Mouse (Mus musculus) granulocyte monocyte progenitor cell, adult 5-6 weeks (primary cell): Measurements from ENCODE around the gene Inka1. TPM values are rescaled to one million over a fixed set of nuclear protein-coding genes. Genes with fewer than 3 reads are reported as not detected.

ENCODE experiments used
- ATAC-seq: replicated peaks from 2 replicates; pipeline ENCODE4 v1.8.0; 2016; ENCODE audit warnings: mild to moderate bottlenecking, moderate TSS enrichment, inconsistent platforms; ENCODE audit not compliant: poor library complexity, severe bottlenecking
- total RNA-seq, 2 experiments: library from RNA; stranded (forward) in 1 of 2; stranded (reverse) in 1 of 2; fragments of 200-712, 200-1000 nt in 1 of 2; fragments of >200 nt in 1 of 2; fragmentation: Nextera tagmentation in 1 of 2; gene quantifications; 2 replicates each; pipeline ENCODE4 v1.2.3; 2014 to 2017

Inka1 gene
- total RNA-seq, 2 experiments from 2014 or later: 16.7 to 23.2 TPM

DNA sequence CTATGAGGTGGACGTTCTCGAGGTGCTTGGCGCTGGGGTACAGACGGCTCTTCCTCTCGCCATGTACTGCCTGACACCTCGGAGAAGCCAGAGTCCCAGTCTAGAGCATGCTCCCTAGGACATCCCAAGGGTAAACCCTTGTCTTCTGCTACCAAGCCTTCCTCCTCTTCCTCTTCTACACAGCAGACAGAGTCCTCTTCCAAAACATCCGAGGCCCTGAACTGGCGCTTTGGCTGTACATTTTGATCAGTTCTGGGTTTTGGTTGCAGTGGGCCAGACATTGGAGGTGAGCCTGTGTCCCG is 974 bp downstream of the Inka1 start:
- no peak for ATAC-seq

DNA sequence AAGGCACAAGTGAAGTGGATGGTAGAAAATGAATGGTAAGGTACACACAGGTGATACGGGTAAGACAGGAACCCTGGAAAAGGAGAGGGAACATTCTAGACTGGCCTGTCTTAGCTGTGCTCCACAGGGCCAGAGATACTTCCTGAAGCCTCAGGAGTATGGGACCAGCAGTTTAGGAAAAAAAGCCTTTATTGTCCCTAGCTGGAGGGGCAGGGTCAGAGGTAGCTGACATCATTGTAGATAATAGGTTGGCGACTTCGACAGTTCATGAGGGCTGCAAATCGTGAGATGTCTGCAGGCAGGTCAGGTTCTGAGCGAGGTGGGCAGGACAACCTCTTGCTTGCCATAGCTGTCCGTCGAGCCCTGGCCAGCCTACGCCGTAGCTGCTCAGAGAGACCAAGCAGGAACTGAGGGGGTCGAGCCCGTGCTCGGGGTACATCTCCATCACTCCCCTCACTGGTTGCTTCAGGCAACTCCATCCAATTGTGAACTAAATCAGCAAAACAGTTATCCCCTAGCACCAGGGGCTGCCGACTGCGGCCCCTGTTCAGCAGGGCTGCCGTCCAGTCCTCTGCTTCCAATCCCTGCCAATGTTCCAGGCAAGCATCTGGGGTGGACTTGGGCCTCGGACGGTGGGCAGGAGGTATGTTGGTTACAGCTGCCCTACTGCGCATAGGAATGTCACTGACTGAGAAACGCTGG is 1.5 kb downstream of the Inka1 start:
- ATAC-seq: no peak

DNA sequence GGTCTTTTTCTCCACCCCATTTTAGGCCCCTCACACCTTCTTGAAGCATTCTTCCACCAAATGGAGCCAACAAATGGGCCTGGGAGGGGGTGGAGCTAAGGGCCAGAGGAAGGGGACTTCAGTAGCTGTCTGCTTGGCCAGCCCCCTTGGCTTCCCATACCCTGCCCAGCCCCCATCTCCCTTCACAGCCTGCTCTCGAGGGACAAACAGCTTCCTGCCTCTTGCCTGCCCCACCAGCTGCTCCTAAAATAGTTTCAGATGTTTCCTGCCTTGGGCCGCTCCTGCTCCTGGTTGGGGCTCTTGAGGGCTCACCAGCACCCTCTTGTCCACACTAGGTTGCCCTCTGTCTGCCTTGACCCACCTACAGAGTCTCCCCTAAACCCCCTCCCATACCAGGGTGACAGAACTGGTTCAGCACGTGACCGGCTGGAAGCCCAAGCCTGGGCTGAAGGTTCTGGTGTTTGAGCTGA is 2.2 kb downstream of the Inka1 start:
- ATAC-seq: peak; percentile 33

DNA sequence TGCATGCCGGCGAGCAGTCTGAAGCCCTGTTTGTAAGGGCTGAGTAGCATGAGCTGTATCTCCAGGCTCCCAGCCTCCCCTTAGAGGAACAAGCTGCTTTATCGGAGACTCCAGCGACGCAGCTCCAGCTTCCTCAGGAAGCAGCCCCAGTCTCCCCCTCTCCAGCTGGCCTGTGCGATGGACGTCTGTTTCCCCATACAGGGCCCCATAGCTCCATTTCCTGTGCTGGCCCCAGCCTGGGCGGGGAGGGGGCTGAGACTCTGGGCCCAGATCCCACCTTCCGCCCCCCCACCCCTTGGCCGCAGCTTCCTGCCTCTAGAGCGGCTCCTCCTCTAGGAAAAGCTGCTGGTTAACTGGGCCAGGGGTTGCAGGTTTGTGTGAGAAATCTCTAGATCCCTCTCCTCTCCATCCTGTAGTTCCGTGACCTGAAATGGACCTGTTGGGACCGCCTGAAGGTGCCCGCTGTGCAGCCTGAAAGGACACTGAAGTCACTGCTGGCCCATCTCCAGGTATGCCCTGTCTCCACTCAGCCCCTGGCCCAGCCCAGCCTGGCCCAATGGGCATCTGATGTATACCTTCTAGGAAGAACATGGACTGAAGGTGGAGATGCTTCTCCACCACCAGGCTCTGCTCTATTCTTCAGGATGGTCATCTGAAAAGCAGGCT is 2.9 kb downstream of the Inka1 start, which contains the start of gene Gm20661:
TSS of gene Gm20661 (plus strand) at position 378 of the 666 bp plus-strand sequence.
- ATAC-seq: peak; percentile 52

DNA sequence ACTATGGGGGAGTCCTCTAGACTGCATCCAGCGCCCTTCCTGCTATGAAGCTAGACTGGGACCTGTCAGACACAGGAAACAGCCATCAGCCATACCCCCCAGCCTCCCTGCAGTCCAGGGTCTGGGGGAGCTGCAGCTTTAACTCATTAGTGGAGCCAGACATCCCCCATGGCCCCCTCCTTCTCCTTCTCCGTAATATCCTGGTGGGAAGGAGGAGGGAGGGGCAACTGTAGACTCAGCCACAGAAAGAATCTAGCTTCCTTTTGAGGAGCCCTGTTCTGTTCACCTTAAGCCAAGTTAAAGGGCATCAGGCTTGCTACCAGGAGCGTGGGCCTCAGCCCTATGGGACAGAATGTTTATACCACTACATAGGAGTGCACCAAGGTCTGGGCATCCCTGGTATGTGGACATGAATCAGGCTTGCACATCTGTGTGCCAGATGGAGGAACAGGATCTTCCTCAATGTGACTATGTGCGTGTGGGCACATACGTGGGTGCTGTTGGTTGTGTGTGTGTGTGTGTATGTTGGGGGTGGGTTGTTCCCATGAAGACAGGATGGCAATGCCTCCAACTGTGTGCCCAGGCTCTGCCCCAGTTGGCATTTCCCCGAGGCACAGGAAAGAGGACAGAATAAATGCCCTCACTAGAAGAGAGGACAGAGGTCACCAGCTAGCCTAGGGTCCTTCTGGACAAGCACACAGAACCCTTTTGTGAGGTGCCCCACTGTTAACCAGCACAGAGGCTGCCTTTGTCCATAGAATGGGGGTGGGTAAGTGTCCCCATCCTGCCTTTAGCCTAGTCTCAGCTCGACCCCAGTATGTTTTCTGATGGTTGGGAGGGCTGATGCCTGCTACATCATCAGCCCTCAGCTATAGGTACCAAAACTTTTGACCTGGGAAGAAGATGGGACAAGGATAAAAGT is 3.7 kb downstream of the Inka1 start:
- ATAC-seq: peak; percentile 26

DNA sequence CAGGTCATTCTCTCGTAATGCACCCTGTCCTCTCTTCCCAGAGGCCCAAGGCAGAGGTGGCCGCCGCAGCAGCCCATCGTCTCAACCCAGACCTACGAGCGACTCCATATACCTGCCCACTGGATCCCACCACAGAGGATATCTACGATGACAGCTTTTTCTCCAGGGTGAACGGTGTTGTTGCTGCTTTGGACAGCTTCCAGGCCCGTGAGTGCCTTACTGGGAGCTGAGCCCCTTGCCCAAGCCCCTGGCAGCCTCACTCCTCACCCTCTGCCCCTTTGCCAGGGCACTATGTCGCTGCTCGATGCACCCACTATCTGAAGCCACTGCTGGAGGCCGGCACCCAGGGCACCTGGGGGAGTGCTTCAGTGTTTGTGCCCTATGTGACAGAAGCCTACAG is 6.9 kb downstream of the Inka1 start:
- no peak for ATAC-seq

DNA sequence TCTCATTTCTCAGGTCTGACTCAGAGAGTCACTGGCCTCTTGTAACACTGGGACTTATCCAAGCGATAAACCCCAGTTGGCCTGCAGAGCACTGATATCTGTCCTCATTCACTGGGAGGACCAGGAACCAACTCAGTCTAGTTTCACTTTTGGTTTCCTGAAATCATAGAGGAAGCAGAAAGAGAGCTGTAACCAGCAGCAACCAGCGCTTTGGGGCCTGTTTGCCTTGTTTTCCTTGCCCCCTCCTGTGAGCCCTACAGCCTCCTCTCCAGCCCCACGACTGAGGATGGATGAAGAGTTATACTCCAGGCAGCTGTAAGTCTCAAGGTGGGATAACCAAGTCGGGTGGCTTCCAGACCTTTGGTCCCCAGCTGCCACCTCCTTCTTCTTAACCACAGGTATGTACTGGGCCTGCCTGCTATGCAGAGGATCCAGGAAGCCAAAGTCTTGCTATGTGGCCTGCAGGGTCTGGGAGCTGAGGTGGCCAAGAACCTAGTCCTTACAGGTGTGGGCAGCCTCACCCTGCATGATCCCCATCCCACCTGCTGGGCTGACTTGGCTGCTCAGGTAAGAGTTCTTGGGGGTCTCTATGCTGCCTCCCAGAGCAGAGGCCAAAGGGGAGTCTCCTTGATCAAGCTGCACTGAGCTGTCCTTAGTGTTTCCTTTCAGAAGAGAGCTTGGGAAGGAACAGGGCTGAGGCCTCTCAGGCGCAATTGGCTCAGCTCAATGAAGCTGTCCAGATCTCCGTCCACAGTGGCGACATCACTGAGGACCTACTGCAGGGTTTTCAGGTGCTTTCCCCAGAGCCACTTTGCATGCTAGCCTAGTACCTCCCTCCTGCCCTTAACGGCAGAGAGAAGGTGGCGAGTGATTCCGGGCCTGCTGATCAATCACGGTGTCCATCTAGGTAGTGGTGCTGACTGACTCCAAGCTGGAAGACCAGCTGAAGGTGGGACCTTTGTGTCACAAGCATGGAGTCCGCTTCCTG is 10.0 kb downstream of the Inka1 start, which contains the start of gene Uba7:
TSS of gene Uba7 (plus strand) at position 107 of the 988 bp plus-strand sequence.
- peak; percentile 81 for ATAC-seq

DNA sequence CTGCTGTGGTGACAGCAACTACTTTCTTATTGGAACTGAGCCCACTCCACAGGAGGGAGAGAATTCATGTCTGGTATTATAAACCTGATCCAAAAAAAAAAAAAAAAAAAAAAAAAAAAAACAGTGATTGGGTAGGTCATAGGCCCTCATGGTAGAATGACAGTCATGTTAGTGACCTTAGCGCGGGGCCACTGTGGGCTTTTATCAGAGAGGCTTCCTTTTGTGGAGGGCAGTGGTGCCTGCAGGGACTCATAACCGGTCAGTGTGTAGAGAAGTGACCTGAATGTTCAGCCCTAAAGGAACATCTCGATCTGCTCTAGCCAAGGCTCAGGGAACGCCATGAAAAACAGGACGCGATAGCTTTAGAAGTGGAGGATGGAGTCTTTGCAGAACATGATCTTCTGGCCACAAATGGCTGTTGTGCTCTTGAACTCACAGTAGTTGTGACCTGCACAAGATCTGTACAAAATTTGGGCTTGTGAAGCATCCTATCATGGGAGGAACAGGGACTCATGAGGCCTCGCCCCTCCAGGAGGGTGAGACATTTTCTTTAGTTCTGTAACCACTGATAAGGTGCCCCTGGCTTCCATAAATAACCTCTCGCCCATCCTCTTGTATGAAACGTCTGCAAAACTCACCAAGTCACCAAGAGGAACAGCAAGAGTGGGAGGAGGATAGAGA is 11.0 kb downstream of the Inka1 start:
- ATAC-seq: no peak

DNA sequence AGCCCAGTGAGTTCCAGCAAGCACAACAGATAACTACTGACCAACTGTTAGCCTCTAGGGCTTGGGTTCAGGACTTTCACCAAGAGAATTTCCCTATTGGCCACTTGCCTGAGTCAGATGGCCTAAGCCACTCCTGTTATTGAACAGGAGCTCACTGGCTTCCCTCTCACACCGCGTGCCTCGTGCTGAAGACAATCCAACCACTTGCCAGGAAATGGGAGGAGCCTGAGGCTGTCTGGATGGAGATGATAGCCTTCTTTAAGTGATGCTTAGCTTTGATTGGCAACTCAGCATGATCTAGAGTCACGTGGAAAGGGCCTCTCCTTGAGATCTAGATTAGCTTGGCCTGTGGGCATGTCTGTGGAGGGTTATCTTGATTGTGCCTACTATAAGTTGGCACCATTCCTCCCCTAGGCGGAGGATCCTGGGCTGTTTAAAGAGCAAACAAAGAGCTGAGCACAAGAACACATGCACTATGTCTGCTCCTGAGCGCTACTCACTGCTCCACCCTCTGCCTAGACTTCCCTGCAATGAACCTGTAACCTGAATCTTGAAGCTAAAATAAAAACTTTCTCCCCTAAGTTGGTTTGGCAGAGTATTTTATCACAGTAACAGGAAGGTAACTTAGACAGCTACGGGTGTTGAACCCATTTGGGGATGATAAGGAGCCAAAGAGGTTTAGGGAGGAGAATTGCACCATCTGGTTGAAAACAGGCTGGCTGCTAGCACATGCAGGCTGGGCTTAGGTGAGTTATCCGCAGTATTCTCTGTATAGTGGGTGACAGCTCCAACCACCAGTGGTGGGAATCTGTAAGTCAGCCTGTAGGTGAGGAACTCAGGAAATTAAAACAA is 13.8 kb downstream of the Inka1 start:
- peak; percentile 31 for ATAC-seq

DNA sequence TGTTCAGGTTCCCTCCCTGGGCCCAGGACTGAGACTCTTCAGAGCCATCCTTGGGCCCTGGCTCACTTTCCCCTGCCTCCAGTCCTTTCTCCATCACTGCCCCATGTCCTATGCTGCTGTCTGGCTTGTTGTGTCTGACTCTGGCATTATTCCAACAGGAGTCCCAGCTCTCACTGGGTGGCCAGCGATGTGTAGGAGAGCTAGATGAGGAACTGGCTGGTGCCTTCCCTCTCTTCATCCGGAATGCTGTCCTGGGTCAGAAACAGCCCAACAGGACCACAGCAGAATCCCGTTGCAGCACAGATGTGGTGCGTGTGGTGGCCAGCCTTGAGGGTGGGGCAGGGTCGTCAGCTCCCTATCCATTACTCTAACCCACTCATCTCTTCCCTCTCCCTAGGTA is 15.4 kb downstream of the Inka1 start:
- ATAC-seq: no peak

DNA sequence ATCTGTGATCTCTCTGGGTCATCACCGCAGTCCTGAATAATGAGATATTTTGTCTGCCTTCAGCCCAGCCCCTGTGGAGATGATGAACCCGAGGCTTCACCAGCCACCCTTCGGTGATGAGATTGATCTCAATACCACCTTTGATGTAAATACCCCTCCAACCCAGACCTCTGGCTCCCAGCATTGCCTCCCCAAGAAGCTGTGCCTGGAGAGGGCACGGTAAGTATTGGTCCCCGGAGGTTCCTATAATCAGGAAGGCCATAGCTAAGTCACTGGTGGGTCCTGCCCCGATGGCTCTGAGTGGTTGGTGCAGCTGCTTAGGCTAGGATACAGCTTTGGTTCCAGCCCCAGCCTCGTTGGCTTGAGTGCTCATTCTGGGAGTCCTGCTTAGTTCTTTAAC is 17.1 kb downstream of the Inka1 start:
- ATAC-seq: no peak

DNA sequence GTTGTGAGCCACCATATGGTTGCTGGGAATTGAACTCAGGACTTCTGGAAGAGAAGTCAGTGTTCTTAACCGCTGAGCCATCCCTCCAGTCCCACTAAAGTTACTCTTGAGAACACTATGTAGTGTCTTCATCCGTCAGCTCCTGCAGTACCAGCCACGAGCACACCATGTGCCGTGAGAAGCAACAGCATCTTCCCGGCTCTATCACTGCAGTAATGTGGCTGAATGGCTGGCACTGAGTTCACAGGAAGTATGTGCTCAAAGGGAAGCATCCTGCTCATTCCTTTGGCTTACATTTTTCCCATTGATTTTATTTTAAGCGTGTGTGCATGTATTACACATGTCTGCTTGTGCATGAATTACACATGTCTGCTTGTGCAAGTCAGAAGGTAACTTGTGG is 18.2 kb downstream of the Inka1 start:
- ATAC-seq: no peak

DNA sequence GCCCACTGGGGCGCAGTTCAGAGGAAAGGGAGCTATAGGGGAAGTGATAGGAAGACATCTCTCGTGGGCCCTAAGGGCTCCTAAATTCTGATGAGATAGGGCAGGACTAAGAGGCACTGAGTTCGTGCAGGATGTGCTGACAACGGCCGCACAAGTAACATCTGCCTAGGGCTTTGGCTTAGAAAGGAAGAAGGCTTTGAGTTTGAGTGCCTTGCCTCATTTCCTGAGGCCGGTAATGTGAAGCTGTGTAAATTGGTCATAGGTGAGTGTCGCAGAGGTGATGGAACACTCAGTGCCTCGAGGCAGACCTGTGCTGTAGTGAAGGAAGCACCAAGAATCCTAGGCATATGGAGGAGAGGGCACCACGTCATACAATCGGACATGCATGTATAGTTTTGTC is 19.0 kb downstream of the Inka1 start:
- ATAC-seq: no peak

DNA sequence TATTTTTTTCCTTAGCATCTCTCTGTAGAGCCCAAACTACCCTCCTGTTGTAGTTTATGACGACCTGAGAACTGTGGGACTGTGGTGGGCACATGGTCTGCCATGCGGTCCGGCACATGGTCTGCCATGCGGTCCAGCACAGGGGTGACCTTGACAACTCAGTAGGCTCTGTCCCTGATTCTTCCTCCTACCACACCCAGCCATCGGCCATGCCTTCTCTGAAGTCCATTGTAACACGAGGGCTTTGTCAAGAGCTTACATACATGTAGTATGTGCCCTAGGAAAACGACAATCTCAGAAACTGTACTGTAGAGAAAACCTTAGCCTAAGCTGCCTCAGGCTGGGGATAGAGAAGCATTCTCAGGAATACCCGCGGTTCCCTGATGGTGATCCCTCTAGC is 21.0 kb downstream of the Inka1 start:
- ATAC-seq: no peak

DNA sequence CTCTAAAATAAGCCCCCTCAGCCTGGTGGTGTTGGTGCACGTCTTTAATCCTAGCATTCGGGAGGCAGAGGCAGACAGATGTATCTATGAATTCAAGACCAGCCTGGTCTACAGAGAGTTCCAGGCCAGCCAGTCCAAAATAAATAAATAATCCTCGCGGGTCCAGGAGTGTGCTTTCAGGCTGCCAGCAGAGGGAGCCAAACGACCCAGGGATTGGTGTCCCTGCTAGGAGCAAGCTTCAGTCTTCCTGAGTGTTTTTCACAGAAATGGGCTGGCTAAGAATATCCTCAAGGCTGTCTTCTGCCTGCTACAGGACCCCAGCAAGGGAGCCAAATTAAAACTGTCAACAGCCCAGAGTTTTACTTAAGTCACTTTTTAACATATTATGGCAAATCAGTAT is 22.0 kb downstream of the Inka1 start:
- peak; percentile 63 for ATAC-seq

DNA sequence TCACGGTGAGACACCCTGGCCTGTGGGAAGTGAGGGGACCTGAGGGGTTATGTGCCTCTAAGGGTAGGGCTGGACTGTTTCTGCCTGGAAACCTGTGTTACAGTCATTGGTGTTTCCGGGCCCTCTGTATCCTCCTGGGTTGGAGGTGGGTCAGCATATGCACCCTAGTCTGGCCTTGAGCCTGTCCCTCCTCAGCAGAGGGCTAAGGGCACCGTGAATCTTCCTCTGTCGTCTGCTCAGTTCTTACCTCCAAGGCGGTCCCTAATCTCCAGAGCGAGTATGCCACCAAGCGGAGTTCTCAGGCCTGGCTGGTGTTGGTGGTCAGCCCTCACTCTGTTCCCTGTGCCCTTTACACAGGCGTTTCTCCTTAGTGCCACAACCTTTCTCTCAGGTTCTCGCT is 22.8 kb downstream of the Inka1 start:
- no peak for ATAC-seq

DNA sequence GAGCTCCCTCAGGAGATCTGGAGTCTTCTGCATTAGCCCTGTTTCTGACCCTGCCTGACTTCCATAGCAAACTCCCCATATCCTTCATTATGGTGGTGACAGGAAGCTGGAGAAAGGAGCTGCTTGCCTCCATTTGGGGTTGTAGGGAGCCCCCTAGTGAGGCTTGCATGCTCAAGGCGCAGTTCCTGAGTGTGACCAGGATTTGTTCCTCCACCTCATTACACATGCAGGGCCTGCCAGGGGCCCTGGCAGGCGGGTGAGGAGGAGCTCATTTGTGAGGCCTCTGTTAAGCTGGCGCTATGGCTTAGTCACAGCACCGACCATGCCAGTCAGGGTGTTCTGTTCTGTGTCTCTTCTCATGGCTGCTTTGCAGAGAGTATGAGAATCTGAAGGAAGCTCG is 23.8 kb downstream of the Inka1 start:
- ATAC-seq: peak; percentile 13; the same call in 1 of the 2 replicates

DNA sequence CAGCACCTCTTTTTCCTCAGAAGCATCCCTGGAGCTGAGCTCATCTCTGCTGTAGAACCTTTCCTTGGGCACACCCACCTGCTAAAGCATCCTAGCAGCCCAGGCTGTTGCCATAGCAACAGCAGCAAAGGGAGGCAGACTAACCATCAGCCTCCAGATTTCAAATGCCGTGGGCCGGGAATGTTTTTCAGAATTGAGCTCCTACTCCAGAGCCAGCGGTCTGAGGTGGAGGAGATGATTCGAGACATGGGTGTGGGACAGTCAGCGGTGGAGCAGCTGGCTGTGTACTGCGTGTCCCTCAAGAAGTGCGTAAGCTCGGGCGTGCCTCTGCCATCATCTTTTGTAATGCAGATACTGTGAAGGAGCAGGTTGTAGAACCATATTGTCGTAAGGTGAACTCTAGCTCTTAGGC is 24.3 kb downstream of the Inka1 start:
- ATAC-seq: no peak
